Mouse (Mus musculus) hindbrain, postnatal 0 days (tissue): ENCODE data around the gene Gmpr. TPM values are rescaled to one million over a fixed set of nuclear protein-coding genes. Genes with fewer than 3 reads are reported as not detected.

Experiments used
- ATAC-seq: fragments of 200-750 bp; cut with Nextera tagmentation; 2 replicates; pipeline ENCODE4 v1.8.0; 2017; ENCODE audit warnings: mild to moderate bottlenecking, moderate TSS enrichment, moderate library complexity
- DNase-seq: peaks from one replicate; pipeline ENCODE4 v3.0.0-alpha.2; 2015; ENCODE audit warnings: low spot score
- H3K27ac ChIP-seq: fragments of 300-500 bp; sonication (generic); 2 replicates; pipeline ENCODE4 v1.5.1; 2014; ENCODE audit warnings: mild to moderate bottlenecking
- H3K27me3 ChIP-seq: fragments of 300-500 bp; sonication (generic); 2 replicates; pipeline ENCODE4 v1.6.1; 2014; ENCODE audit warnings: low read length, mixed read lengths; ENCODE audit not compliant: insufficient read depth
- H3K36me3 ChIP-seq: fragments of 300-500 bp; sonication (generic); 2 replicates; pipeline ENCODE4 v1.6.1; 2014; ENCODE audit warnings: low read length, mixed read lengths; ENCODE audit not compliant: insufficient read depth
- H3K4me1 ChIP-seq: fragments of 300-500 bp; sonication (generic); 2 replicates; pipeline ENCODE4 v1.6.1; 2014; ENCODE audit warnings: antibody characterized with exemption, low read length, mixed read lengths; ENCODE audit not compliant: insufficient read depth
- H3K4me2 ChIP-seq: fragments of 300-500 bp; sonication (generic); 2 replicates; pipeline ENCODE4 v1.6.1; 2014; ENCODE audit warnings: low read depth, mild to moderate bottlenecking, low read length, moderate library complexity, mixed read lengths
- H3K4me3 ChIP-seq: fragments of 300-500 bp; sonication (generic); 2 replicates; pipeline ENCODE4 v1.5.1; 2014; ENCODE audit warnings: low read length
- H3K9ac ChIP-seq: fragments of 300-500 bp; sonication (generic); replicated peaks from 2 replicates; pipeline ENCODE4 v1.6.1; 2014; ENCODE audit warnings: mild to moderate bottlenecking, low read length, moderate library complexity, mixed read lengths
- H3K9me3 ChIP-seq: fragments of 300-500 bp; sonication (generic); 2 replicates; pipeline ENCODE4 v1.6.1; 2016; ENCODE audit warnings: low read length, mixed read lengths
- CTCF ChIP-seq: IDR thresholded peaks from 2 replicates; pipeline ENCODE4 v1.5.1; 2016; ENCODE audit warnings: antibody characterized with exemption, control low read depth, low read depth
- WGBS: fragments of 180-500 bp; shearing (Covaris S2); extraction: QIAGEN DNeasy Blood & Tissue Kit; methylation state at CpG from one replicate; pipeline ENCODE4 v1.1.7; 2014; 5-methylcytosine and 5-hydroxymethylcytosine counted together
- polyA plus RNA-seq: library from polyadenylated mRNA; unstranded; fragments of >200 nt; fragmentation: Nextera tagmentation; extraction: Ambion mirVana; gene quantifications from 2 replicates; pipeline ENCODE4 v1.2.1, GENCODE M21; 2015
- total RNA-seq: library from RNA; depleted of rRNA; stranded (reverse); fragments of >200 nt; gene quantifications from 2 replicates; pipeline ENCODE4 v1.2.3, GENCODE M21; 2014

The Gmpr gene
- total and polyA plus RNA-seq, 2 experiments from 2014 or later = 27.9 to 41.5 TPM

GRCm38 (mm10) chr13:45513009-45513984 is 6.1 kb downstream of the Gmpr start:
- peaks cover 12% of the 10 kb centered on the region for H3K4me1 ChIP-seq
- H3K4me3 ChIP-seq = no peak overlapping the region
- ATAC-seq (no peak), DNase-seq (no peak)
- no peak overlapping the region for H3K4me2 ChIP-seq
- H3K36me3 ChIP-seq = no peaks in the 10 kb centered on the region
- no peak for TF ChIP-seq CTCF
- no peaks in the 10 kb centered on the region for H3K27me3 ChIP-seq
- no peak overlapping the region for H3K9ac ChIP-seq
- 77% methylated on average over 12 of the region's 12 CpGs for WGBS
- no peaks in the 10 kb centered on the region for H3K9me3 ChIP-seq
- H3K27ac ChIP-seq = no peak overlapping the region

- no peaks in the 10 kb centered on the region for H3K9me3 ChIP-seq
- DNase-seq = no peak
- WGBS = 92% methylated on average over 5 of the region's 5 CpGs
- no peak overlapping the region for H3K27ac ChIP-seq
- H3K36me3 ChIP-seq = no peaks in the 10 kb centered on the region
- TF ChIP-seq CTCF = no peak
- no peaks in the 10 kb centered on the region for H3K27me3 ChIP-seq
- no peak overlapping the region for H3K4me3 ChIP-seq
- H3K9ac ChIP-seq = no peak overlapping the region
- no peak overlapping the region for H3K4me2 ChIP-seq
- no peak for ATAC-seq
- peaks cover 12% of the 10 kb centered on the region for H3K4me1 ChIP-seq
Observed at GRCm38 (mm10) chr13:45514115-45514514, 6.9 kb downstream of the Gmpr start.

GRCm38 (mm10) chr13:45514832-45515422 is 7.7 kb downstream of the Gmpr start:
- H3K36me3 ChIP-seq = no peaks in the 10 kb centered on the region
- 23% methylated on average over 8 of the region's 8 CpGs for WGBS
- DNase-seq (peak; percentile 33), ATAC-seq (no peak)
- H3K9ac ChIP-seq = no peak overlapping the region
- peaks cover 12% of the 10 kb centered on the region for H3K4me1 ChIP-seq
- no peak for TF ChIP-seq CTCF
- no peak overlapping the region for H3K27ac ChIP-seq
- no peak overlapping the region for H3K4me3 ChIP-seq
- no peak overlapping the region for H3K4me2 ChIP-seq
- no peaks in the 10 kb centered on the region for H3K9me3 ChIP-seq
- no peaks in the 10 kb centered on the region for H3K27me3 ChIP-seq

- WGBS = 3% methylated on average over 24 of the region's 24 CpGs
- DNase-seq (peak; percentile 70), ATAC-seq (peak; percentile 75)
- Histone ChIP-seq H3K36me3 (no peaks in the 10 kb centered on the region), H3K27me3 (no peaks in the 10 kb centered on the region), H3K4me2 (peak overlapping the region; percentile 56), H3K9me3 (no peaks in the 10 kb centered on the region), H3K27ac (peak overlapping the region; percentile 48), H3K9ac (peak overlapping the region; percentile 33; the same call in 1 of the 2 replicates), H3K4me1 (peaks cover 12% of the 10 kb centered on the region), H3K4me3 (peak overlapping the region; percentile 23)
- no peak for TF ChIP-seq CTCF
Observed at GRCm38 (mm10) chr13:45516501-45517393, 9.5 kb downstream of the Gmpr start.

- TF ChIP-seq CTCF = no peak
Observed at GRCm38 (mm10) chr13:45524305-45524704, 17.1 kb downstream of the Gmpr start.

GRCm38 (mm10) chr13:45524791-45525435 is 17.7 kb downstream of the Gmpr start:
- Histone ChIP-seq H3K9me3 (no peaks in the 10 kb centered on the region), H3K36me3 (no peaks in the 10 kb centered on the region), H3K4me3 (no peak overlapping the region), H3K27ac (no peak overlapping the region), H3K4me1 (no peaks in the 10 kb centered on the region), H3K9ac (no peak overlapping the region), H3K27me3 (no peaks in the 10 kb centered on the region), H3K4me2 (no peak overlapping the region)
- WGBS = 94% methylated on average over 6 of the region's 6 CpGs
- TF ChIP-seq CTCF = no peak
- ATAC-seq = no peak
- no peak for DNase-seq

More at GRCm38 (mm10) chr13:45524305-45524704, 17.1 kb downstream of the Gmpr start:
- Histone ChIP-seq H3K27me3 (no peaks in the 10 kb centered on the region), H3K27ac (no peak overlapping the region), H3K36me3 (no peaks in the 10 kb centered on the region), H3K4me2 (no peak overlapping the region), H3K4me1 (no peaks in the 10 kb centered on the region), H3K9me3 (no peaks in the 10 kb centered on the region), H3K9ac (no peak overlapping the region), H3K4me3 (no peak overlapping the region)
- ATAC-seq (no peak), DNase-seq (no peak)
- WGBS = 38% methylated on average over 3 of the region's 3 CpGs
